Mouse (Mus musculus): ENCODE data around the gene Brd2. TPM values are rescaled to one million over a fixed set of nuclear protein-coding genes. Genes with fewer than 3 reads are reported as not detected.

Gene Brd2
- 299 TPM for polyA plus RNA-seq (2017; shearing (Covaris generic))

GRCm38 (mm10) chr17:34122188-34122984, at the start of gene Brd2:
Gene Brd2, minus strand, starts transcription at chr17:34122634.

GRCm38 (mm10) chr17:34152923-34153322, 30.5 kb upstream of the Brd2 start, which contains the start of gene H2-DMb1:
Gene H2-DMb1, plus strand, starts transcription at chr17:34153072.

DNA sequence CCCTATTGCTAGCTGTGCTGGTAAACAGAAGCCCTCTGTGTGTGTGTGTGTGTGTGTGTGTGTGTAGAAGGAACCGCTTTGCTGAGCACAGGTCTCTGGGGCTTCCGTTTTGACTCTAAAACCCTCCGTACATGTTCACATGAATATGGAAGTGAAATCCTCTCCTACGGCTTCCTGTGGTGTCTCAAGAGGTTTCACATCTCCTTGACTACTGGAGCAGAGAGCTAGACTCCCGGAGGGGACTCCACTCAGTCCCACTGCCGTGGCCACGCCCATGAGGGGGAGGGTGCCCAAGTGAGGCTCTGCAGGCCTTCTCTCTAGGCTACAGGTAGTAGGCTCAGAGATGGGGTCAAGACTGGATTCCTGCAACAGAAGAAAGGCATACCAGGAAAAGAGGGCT, 20.6 kb upstream of the Brd2 start, which contains the start of gene H2-DMb2:
TSS of gene H2-DMb2 (plus strand) at position 275 of the 400 bp plus-strand sequence.

DNA sequence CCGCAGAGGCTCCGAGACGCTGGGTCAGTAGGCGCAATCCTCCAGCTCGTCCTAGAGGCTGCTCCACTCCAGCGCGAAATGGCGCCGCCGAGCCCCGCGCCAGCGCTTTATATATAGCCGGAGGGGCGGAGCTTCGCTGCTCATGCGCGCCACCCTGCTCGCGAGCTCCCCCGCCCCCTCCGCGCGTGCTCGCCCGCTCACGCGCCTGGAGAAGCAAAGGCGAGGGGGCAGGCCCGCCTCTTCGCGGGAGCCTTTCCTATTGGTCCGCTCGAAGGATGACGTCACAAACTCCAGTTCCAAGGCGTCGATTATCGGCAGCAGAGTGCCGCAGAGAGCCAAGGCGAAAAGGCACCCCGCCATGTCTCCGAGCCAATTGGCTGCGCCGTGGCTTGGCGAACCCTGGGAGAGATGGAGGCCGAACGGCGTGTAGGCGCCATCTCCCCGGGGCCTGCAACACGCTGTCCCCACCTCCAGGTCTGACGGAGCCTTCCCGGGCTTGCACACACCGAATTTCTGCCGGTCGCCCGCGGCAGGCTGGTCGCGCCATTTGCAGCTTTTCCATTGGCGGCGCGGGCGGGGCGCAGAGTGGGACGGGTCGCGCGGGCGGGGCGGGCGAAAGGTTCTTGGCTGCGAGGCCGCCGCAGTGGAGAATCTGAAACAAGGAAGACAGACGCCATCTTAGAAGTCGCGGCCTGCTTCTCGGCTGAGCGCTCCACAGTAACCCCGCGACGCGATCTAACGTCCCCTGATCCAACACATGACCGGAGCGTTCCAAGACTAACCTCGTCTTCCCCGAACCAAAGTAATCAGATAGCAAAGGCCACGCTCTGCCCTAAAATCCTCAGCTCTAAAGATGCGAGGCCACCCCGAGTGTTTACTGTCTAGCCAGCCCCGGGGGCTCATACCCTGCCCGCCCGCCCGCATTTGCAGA, 2.9 kb downstream of the Brd2 start, which contains the start of gene H2-DMa:
TSS of gene H2-DMa (plus strand) at position 293 of the 931 bp plus-strand sequence.

GRCm38 (mm10) chr17:34092197-34092875, 30.1 kb downstream of the Brd2 start, which contains the start of gene H2-Oa:
Gene H2-Oa, plus strand, starts transcription at chr17:34092340.

Other genes starting within 250 kb of the Brd2 start
- not detected for gene Gm7029, start 248.8 kb downstream of the Brd2 start, polyA plus RNA-seq (2017; shearing (Covaris generic))
- 1.0 TPM for gene Kifc1, start 232.0 kb downstream of the Brd2 start, polyA plus RNA-seq (2017; shearing (Covaris generic))
- 3.7 TPM for gene Platr17, start 217.5 kb downstream of the Brd2 start, polyA plus RNA-seq (2017; shearing (Covaris generic))
- gene Daxx, start 213.2 kb downstream of the Brd2 start, polyA plus RNA-seq (2017; shearing (Covaris generic)) = 105 TPM
- 322 TPM for gene Tapbp, start 206.7 kb downstream of the Brd2 start, polyA plus RNA-seq (2017; shearing (Covaris generic))
- 17.5 TPM for gene Zbtb22, start 206.7 kb downstream of the Brd2 start, polyA plus RNA-seq (2017; shearing (Covaris generic))
- 145 TPM for gene Rgl2, start 193.1 kb downstream of the Brd2 start, polyA plus RNA-seq (2017; shearing (Covaris generic))
- gene Pfdn6, start 182.3 kb downstream of the Brd2 start, polyA plus RNA-seq (2017; shearing (Covaris generic)) = 100 TPM
- gene Wdr46, start 182.0 kb downstream of the Brd2 start, polyA plus RNA-seq (2017; shearing (Covaris generic)) = 60.9 TPM
- gene B3galt4, start 171.1 kb downstream of the Brd2 start, polyA plus RNA-seq (2017; shearing (Covaris generic)) = 27.2 TPM
- 53.7 TPM for gene Vps52, start 166.8 kb downstream of the Brd2 start, polyA plus RNA-seq (2017; shearing (Covaris generic))
- gene Rps18, start 166.6 kb downstream of the Brd2 start, polyA plus RNA-seq (2017; shearing (Covaris generic)) = 3,154 TPM
- 11,864 TPM for gene H2-K1, start 122.3 kb downstream of the Brd2 start, polyA plus RNA-seq (2017; shearing (Covaris generic))
- 36.4 TPM for gene Ring1, start 98.0 kb downstream of the Brd2 start, polyA plus RNA-seq (2017; shearing (Covaris generic))
- gene H2-Ke6, start 94.6 kb downstream of the Brd2 start, polyA plus RNA-seq (2017; shearing (Covaris generic)) = 306 TPM
- 136 TPM for gene Slc39a7, start 91.0 kb downstream of the Brd2 start, polyA plus RNA-seq (2017; shearing (Covaris generic))
- gene Rxrb, start 90.8 kb downstream of the Brd2 start, polyA plus RNA-seq (2017; shearing (Covaris generic)) = 128 TPM
- 4.4 TPM for gene Col11a2, start 83.2 kb downstream of the Brd2 start, polyA plus RNA-seq (2017; shearing (Covaris generic))
- gene H2-Oa, start 30.3 kb downstream of the Brd2 start, polyA plus RNA-seq (2017; shearing (Covaris generic)) = 5.4 TPM
- 32.5 TPM for gene H2-DMa, start 3.1 kb downstream of the Brd2 start, polyA plus RNA-seq (2017; shearing (Covaris generic))
- 0.63 TPM for gene H2-DMb2, start 20.7 kb upstream of the Brd2 start, polyA plus RNA-seq (2017; shearing (Covaris generic))
- 0.27 TPM for gene H2-DMb1, start 30.4 kb upstream of the Brd2 start, polyA plus RNA-seq (2017; shearing (Covaris generic))
- 226 TPM for gene Tap1, start 64.9 kb upstream of the Brd2 start, polyA plus RNA-seq (2017; shearing (Covaris generic))
- gene Psmb9, start 65.1 kb upstream of the Brd2 start, polyA plus RNA-seq (2017; shearing (Covaris generic)) = 228 TPM
- gene Psmb8, start 75.1 kb upstream of the Brd2 start, polyA plus RNA-seq (2017; shearing (Covaris generic)) = 425 TPM
- 231 TPM for gene Tap2, start 80.9 kb upstream of the Brd2 start, polyA plus RNA-seq (2017; shearing (Covaris generic))
- gene H2-Ob, start 116.3 kb upstream of the Brd2 start, polyA plus RNA-seq (2017; shearing (Covaris generic)) = 102 TPM
- 0.95 TPM for gene H2-Ab1, start 135.1 kb upstream of the Brd2 start, polyA plus RNA-seq (2017; shearing (Covaris generic))
- 0.58 TPM for gene H2-Aa, start 165.2 kb upstream of the Brd2 start, polyA plus RNA-seq (2017; shearing (Covaris generic))
- 0.21 TPM for gene H2-Eb1, start 183.2 kb upstream of the Brd2 start, polyA plus RNA-seq (2017; shearing (Covaris generic))
- not detected for gene H2-Eb2, start 203.0 kb upstream of the Brd2 start, polyA plus RNA-seq (2017; shearing (Covaris generic))
- gene Btnl2, start 232.2 kb upstream of the Brd2 start, polyA plus RNA-seq (2017; shearing (Covaris generic)) = 0.85 TPM

Measured in naive thymus-derived CD4-positive, alpha-beta T cell, adult 5 months (primary cell).